Mouse (Mus musculus) intestine, embryonic 14.5 days (tissue): Measurements from ENCODE around the gene 1700025C18Rik. TPM values are rescaled to one million over a fixed set of nuclear protein-coding genes. Genes with fewer than 3 reads are reported as not detected.

Source experiments
- ATAC-seq: fragments of 200-750 bp; cut with Nextera tagmentation; replicated peaks from 2 replicates; pipeline ENCODE4 v1.8.0; 2017; ENCODE audit warnings: low read depth, moderate number of reproducible peaks, moderate TSS enrichment, moderate library complexity; ENCODE audit not compliant: low FRiP score, low TSS enrichment
- DNase-seq: peaks from one replicate; pipeline ENCODE4 v3.0.0-alpha.2; 2018; ENCODE audit warnings: low spot score
- H3K27ac ChIP-seq: fragments of 300-500 bp; sonication (generic); 2 replicates; pipeline ENCODE4 v1.5.1; 2014; ENCODE audit warnings: low read depth, mild to moderate bottlenecking, control low read depth
- H3K27me3 ChIP-seq: fragments of 300-500 bp; sonication (generic); replicated peaks from 2 replicates; pipeline ENCODE4 v1.6.1; 2014; ENCODE audit warnings: low read length, control low read depth; ENCODE audit not compliant: control insufficient read depth, insufficient read depth
- H3K36me3 ChIP-seq: fragments of 300-500 bp; sonication (generic); 2 replicates; pipeline ENCODE4 v1.6.1; 2014; ENCODE audit warnings: low read length, control low read depth; ENCODE audit not compliant: control insufficient read depth, insufficient read depth
- H3K4me1 ChIP-seq: fragments of 300-500 bp; sonication (generic); replicated peaks from 2 replicates; pipeline ENCODE4 v1.6.1; 2014; ENCODE audit warnings: low read length, control low read depth, mixed read lengths; ENCODE audit not compliant: control insufficient read depth, insufficient read depth
- H3K4me2 ChIP-seq: fragments of 300-500 bp; sonication (generic); 2 replicates; pipeline ENCODE4 v1.6.1; 2014; ENCODE audit warnings: low read length
- H3K4me3 ChIP-seq: fragments of 300-500 bp; sonication (generic); 2 replicates; pipeline ENCODE4 v1.5.1; 2014; ENCODE audit warnings: low read depth, low read length, control low read depth, mixed read lengths
- H3K9ac ChIP-seq: fragments of 300-500 bp; sonication (generic); 2 replicates; pipeline ENCODE4 v1.6.1; 2014; ENCODE audit warnings: mild to moderate bottlenecking, low read length
- H3K9me3 ChIP-seq: fragments of 300-500 bp; sonication (generic); 2 replicates; pipeline ENCODE4 v1.6.1; 2016; ENCODE audit warnings: low read length, control low read depth; ENCODE audit not compliant: control insufficient read depth
- WGBS: fragments of 180-500 bp; shearing (Covaris S2); extraction: QIAGEN DNeasy Blood & Tissue Kit; methylation state at CpG from one replicate; pipeline ENCODE4 v1.1.7; 2014; 5-methylcytosine and 5-hydroxymethylcytosine counted together
- polyA plus RNA-seq: library from polyadenylated mRNA; unstranded; fragments of >200 nt; fragmentation: Nextera tagmentation; extraction: Ambion mirVana; gene quantifications from 2 replicates; pipeline ENCODE4 v1.2.1, GENCODE M21; 2014

Gene 1700025C18Rik
- polyA plus RNA-seq, 1 experiment from 2014 or later: not detected

GRCm38 (mm10) chr2:165056377-165057085, 34.0 kb downstream of the 1700025C18Rik start:
- Histone ChIP-seq H3K4me2 (peak overlapping the region; percentile 55), H3K36me3 (no peaks in the 10 kb centered on the region), H3K27ac (no peak overlapping the region), H3K9ac (no peak overlapping the region), H3K4me1 (peaks cover 17% of the 10 kb centered on the region), H3K4me3 (peak overlapping the region; percentile 35; the same call in 1 of the 2 replicates), H3K9me3 (no peaks in the 10 kb centered on the region), H3K27me3 (no peaks in the 10 kb centered on the region)
- 76% methylated on average over 14 of the region's 14 CpGs for WGBS
- DNase-seq: no peak
- no peak for ATAC-seq

GRCm38 (mm10) chr2:165055905-165056304, 34.6 kb downstream of the 1700025C18Rik start:
- H3K27ac ChIP-seq: peak overlapping the region; percentile 57; the same call in 1 of the 2 replicates
- DNase-seq (no peak), ATAC-seq (0 out of 2 replicates have a peak, but pooled peaks have one; percentile 7)
- no peaks in the 10 kb centered on the region for H3K27me3 ChIP-seq
- H3K36me3 ChIP-seq: no peaks in the 10 kb centered on the region
- peak overlapping the region; percentile 22; the same call in 1 of the 2 replicates for H3K9ac ChIP-seq
- peaks cover 17% of the 10 kb centered on the region for H3K4me1 ChIP-seq
- peak overlapping the region; percentile 35 for H3K4me3 ChIP-seq
- WGBS: 2% methylated on average over 7 of the region's 7 CpGs
- no peaks in the 10 kb centered on the region for H3K9me3 ChIP-seq
- peak overlapping the region; percentile 55 for H3K4me2 ChIP-seq

GRCm38 (mm10) chr2:165054888-165055852, 35.4 kb downstream of the 1700025C18Rik start, which contains the start of gene Cd40:
TSS of gene Cd40 (plus strand) at chr2:165055627.
- H3K9ac ChIP-seq: peak within 1 kb of the TSS; percentile 22; the same call in 1 of the 2 replicates
- 11% methylated on average over 25 of the region's 25 CpGs for WGBS
- peaks cover 17% of the 10 kb centered on the region for H3K4me1 ChIP-seq
- no peaks in the 10 kb centered on the region for H3K27me3 ChIP-seq
- DNase-seq (peak; percentile 75), ATAC-seq (peak; percentile 90)
- H3K4me3 ChIP-seq: peak within 1 kb of the TSS; percentile 35
- no peaks in the 10 kb centered on the region for H3K9me3 ChIP-seq
- peak within 1 kb of the TSS; percentile 55 for H3K4me2 ChIP-seq
- no peaks in the 10 kb centered on the region for H3K36me3 ChIP-seq
- peak within 1 kb of the TSS; percentile 57; the same call in 1 of the 2 replicates for H3K27ac ChIP-seq

- H3K27me3 ChIP-seq: no peaks in the 10 kb centered on the region
- H3K9ac ChIP-seq: no peak overlapping the region
- 45% methylated on average over 11 of the region's 11 CpGs for WGBS
- peaks cover 15% of the 10 kb centered on the region for H3K4me1 ChIP-seq
- H3K27ac ChIP-seq: no peak overlapping the region
- ATAC-seq (no peak), DNase-seq (no peak)
- H3K4me3 ChIP-seq: no peak overlapping the region
- no peaks in the 10 kb centered on the region for H3K9me3 ChIP-seq
- no peak overlapping the region for H3K4me2 ChIP-seq
- H3K36me3 ChIP-seq: no peaks in the 10 kb centered on the region
Measured at GRCm38 (mm10) chr2:165051566-165051965, 39.0 kb downstream of the 1700025C18Rik start.

- Histone ChIP-seq H3K4me1 (peaks cover 9% of the 10 kb centered on the region), H3K36me3 (no peaks in the 10 kb centered on the region), H3K27me3 (no peaks in the 10 kb centered on the region), H3K27ac (no peak overlapping the region), H3K4me3 (no peak overlapping the region), H3K9me3 (no peaks in the 10 kb centered on the region), H3K4me2 (no peak overlapping the region), H3K9ac (no peak overlapping the region)
- WGBS: 74% methylated on average over 18 of the region's 18 CpGs
- DNase-seq (no peak), ATAC-seq (no peak)
Measured at GRCm38 (mm10) chr2:165050826-165051548, 39.6 kb downstream of the 1700025C18Rik start.

- H3K4me1 ChIP-seq: no peaks in the 10 kb centered on the region
- H3K9me3 ChIP-seq: no peaks in the 10 kb centered on the region
- ATAC-seq (no peak), DNase-seq (no peak)
- no peak overlapping the region for H3K4me2 ChIP-seq
- no peak overlapping the region for H3K27ac ChIP-seq
- 64% methylated on average over 5 of the region's 5 CpGs for WGBS
- no peak overlapping the region for H3K4me3 ChIP-seq
- no peaks in the 10 kb centered on the region for H3K36me3 ChIP-seq
- H3K9ac ChIP-seq: no peak overlapping the region
- H3K27me3 ChIP-seq: no peaks in the 10 kb centered on the region
Measured at GRCm38 (mm10) chr2:165049044-165049443, 41.5 kb downstream of the 1700025C18Rik start.

- Histone ChIP-seq H3K4me3 (no peak overlapping the region), H3K9ac (no peak overlapping the region), H3K4me1 (peaks cover 4% of the 10 kb centered on the region; the same call in 1 of the 2 replicates), H3K36me3 (no peaks in the 10 kb centered on the region), H3K27ac (no peak overlapping the region), H3K27me3 (no peaks in the 10 kb centered on the region), H3K4me2 (no peak overlapping the region), H3K9me3 (no peaks in the 10 kb centered on the region)
- no peak for ATAC-seq
- no peak for DNase-seq
- WGBS: 64% methylated on average over 2 of the region's 2 CpGs
Measured at GRCm38 (mm10) chr2:165043729-165044128, 46.8 kb downstream of the 1700025C18Rik start.

GRCm38 (mm10) chr2:165043090-165043636, 47.4 kb downstream of the 1700025C18Rik start:
- Histone ChIP-seq H3K4me3 (no peak overlapping the region), H3K9ac (no peak overlapping the region), H3K27me3 (no peaks in the 10 kb centered on the region), H3K4me2 (0 out of 2 replicates have a peak overlapping the region, but pooled peaks have one; percentile 13), H3K36me3 (no peaks in the 10 kb centered on the region), H3K27ac (no peak overlapping the region), H3K9me3 (no peaks in the 10 kb centered on the region), H3K4me1 (peaks cover 4% of the 10 kb centered on the region; the same call in 1 of the 2 replicates)
- ATAC-seq: peak; percentile 37; the same call in 1 of the 2 replicates
- no peak for DNase-seq
- 10% methylated on average over 17 of the region's 17 CpGs for WGBS
